Mouse (Mus musculus) liver, embryonic 14.5 days (tissue): Measurements from ENCODE around the gene Axl.

Experiments used
- CTCF ChIP-seq: IDR thresholded peaks from 2 replicates; pipeline ENCODE4 v1.5.1; 2016; ENCODE audit warnings: antibody characterized with exemption, low read depth, control low read depth
- EP300 ChIP-seq: IDR thresholded peaks from 2 replicates; pipeline ENCODE4 v1.6.1; 2016; ENCODE audit warnings: antibody characterized with exemption, low read depth

- TF ChIP-seq CTCF (no peak), EP300 (peak; percentile 57)
Observed at GRCm38 (mm10) chr7:25734991-25735390, 53.5 kb downstream of the Axl start.
